Mouse (Mus musculus) bone marrow macrophage, adult 2 months (primary cell): ENCODE measurements at regions not wholly inside any gene's neighbourhood (a gene's known extent, or its start where the extent isn't known, plus 50 kb on each side); places are given as distances from the start of the nearest gene placed in this dataset.
"Not testable (repeated sequence)": the region's sequence is repeated elsewhere in the genome, so short reads cannot be mapped to it uniquely, and the experiment has no call there.

Experiments used
- CTCF ChIP-seq: IDR thresholded peaks from 2 replicates; pipeline ENCODE4 v1.5.1; 2012; ENCODE audit warnings: low read depth, mild to moderate bottlenecking, low read length, moderate library complexity
- POLR2A ChIP-seq: IDR thresholded peaks from 2 replicates; pipeline ENCODE4 v1.6.1; 2012; ENCODE audit warnings: mild to moderate bottlenecking, low read depth, low read length, borderline replicate concordance

DNA sequence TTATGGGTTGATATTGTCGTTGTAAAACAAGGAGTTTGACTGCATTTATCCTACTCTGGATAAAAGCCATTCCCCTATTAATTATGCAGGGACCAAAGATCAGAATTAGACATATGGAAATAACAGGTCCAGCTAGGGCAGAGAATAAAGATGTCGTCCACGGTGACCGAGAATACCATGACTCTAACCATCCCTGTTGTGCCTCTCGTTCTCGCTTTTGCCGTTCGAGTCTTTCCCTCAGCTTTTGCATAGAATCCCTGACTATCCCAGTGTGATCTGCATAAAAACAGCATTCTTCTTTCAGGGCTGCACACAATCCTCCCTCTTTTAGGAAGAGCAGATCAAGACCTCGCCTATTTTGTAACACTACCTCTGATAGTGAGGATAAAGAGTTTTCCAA, 272.5 kb downstream of the Gm21863 start:
- not testable (repeated sequence) for TF ChIP-seq CTCF, POLR2A
